Mouse (Mus musculus): ENCODE results near the gene Gsk3b.

- TF ChIP-seq FLI1 (IDR thresholded peaks at IDR 0.05; ENCODE audit: low read length) (no peak), GATA1 (IDR thresholded peaks at IDR 0.05; ENCODE audit: borderline replicate concordance, low read length) (no peak)
Observed at GRCm38 (mm10) chr16:38283300-38283699, 194.5 kb downstream of the Gsk3b start.
